Mouse (Mus musculus) adrenal gland, adult 2 months (tissue): Measurements from ENCODE around the gene Gabarapl1. TPM values are rescaled to one million over a fixed set of nuclear protein-coding genes. Genes with fewer than 3 reads are reported as not detected.

ENCODE experiments used
- DNase-seq: peaks from one replicate; pipeline ENCODE4 v3.0.0; 2021
- polyA plus RNA-seq: library from polyadenylated mRNA; depleted of rRNA; stranded (reverse); fragments of >200 nt; gene quantifications from 2 replicates; pipeline ENCODE4 v1.2.3, GENCODE M21; 2012; rRNA removed
- total RNA-seq, 2 experiments: library from RNA; stranded (reverse); gene quantifications; 2 replicates each; pipeline ENCODE4 v1.2.3; 2021

Gabarapl1 gene
- total and polyA plus RNA-seq, 3 experiments = 101 to 360 (median 258) TPM

- DNase-seq = no peak
Observed at GRCm38 (mm10) chr6:129535723-129536122, 2.8 kb downstream of the Gabarapl1 start.

- no peak for DNase-seq
Observed at GRCm38 (mm10) chr6:129538555-129538954, 5.6 kb downstream of the Gabarapl1 start.

- DNase-seq = no peak
Observed at GRCm38 (mm10) chr6:129541931-129542330, 9.0 kb downstream of the Gabarapl1 start.

DNA sequence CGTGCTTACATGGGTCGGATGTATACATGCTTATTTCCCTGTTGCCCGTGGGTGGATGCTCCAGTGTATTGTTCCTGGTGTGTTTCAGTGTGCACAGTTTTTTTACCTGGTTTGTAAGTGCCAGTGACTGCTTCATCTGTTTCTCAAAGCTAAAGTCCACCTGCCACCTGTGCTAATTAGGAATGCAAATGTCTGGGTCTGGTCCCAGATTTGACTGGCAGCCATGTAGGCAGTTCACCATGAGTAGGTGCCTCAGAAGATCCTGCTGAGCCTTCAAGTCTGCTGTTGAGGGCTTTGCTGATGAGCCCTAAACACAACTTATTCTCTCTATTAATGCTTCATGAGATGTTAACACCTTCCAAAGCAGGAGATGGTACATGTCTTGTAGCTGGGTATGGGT, 9.6 kb downstream of the Gabarapl1 start:
- no peak for DNase-seq

DNA sequence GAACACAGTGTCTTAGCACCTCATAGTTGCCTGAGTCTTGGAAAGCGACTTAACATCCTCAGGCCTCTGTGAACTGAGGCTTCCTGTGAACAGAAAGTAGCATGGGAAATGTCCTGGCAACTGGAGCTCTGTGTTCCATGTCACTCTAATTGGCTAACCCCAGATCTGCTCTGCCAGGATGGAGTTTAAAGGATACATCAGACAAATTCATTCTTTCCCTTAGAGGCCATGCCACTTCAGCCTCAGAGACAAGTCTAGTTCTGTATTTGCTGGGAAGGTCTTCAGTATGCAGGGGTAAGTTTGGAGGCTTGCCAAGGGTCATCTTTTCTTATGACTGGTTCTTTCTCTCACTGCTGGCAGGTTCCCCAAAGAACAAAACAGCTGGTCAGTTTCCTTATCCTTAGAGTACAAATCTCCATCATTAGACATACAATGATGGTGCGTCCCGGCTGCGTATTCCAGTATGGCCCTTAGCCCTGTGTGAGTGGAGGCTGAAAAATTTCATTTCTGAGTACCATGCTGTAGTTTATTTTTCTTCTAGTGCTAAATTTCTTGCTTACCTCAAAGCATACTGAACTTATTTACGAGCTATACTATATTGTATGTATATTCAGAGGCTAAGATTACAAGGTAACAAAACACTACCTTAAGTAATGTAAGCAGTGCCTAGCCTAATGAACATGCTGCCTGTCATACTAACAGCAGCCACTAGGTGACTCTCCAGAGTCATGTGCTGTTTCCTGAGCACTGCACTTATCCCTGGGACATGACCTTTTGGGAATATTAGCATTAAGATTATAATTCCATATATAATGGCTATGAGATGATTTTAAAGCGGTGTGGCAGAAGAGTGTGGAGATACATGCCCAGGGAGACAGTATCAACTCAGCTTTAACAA, 11.0 kb downstream of the Gabarapl1 start:
- peak; percentile 59 for DNase-seq

DNA sequence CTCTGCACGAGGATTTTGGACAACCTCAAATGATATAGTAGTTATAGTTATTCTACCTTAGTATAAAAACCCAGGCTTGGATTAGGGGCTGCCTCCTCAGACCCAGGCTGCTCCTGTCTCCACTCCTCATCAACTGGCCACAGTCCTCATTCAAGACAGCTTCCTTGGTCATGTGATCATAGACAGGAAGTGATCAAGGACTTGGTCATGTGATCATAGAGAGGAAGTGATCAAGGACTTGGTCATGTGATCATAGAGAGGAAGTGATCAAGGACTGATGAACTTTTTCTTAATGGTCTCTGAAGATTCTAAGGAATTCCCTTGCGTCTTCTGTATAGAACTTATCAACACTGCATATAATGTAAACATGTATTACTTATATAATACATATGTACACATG, 14.3 kb downstream of the Gabarapl1 start:
- no peak for DNase-seq

DNA sequence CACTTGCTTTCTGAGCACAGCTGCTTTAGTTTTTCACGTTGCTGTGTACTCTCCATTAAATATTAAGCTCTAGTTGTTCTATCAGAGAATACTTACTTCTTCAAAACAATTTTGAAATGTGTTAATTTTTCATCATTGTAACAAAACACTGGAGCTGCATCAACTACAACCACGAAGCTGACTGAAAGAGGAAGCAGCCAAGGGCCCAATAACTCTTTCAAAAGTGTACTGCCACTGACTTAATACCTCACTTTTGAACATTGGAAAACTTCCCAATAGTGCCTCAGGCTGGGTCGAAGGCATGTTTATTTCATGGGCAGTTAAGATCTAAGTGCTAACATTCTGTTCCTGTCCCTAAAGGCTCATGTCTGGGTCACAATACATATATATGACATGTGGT, 15.0 kb downstream of the Gabarapl1 start:
- no peak for DNase-seq

GRCm38 (mm10) chr6:129557298-129558023, 24.5 kb downstream of the Gabarapl1 start:
- no peak for DNase-seq

- peak; percentile 60 for DNase-seq
Observed at GRCm38 (mm10) chr6:129558946-129559640, 26.1 kb downstream of the Gabarapl1 start.

- no peak for DNase-seq
Observed at GRCm38 (mm10) chr6:129559641-129560027, 26.7 kb downstream of the Gabarapl1 start.

DNA sequence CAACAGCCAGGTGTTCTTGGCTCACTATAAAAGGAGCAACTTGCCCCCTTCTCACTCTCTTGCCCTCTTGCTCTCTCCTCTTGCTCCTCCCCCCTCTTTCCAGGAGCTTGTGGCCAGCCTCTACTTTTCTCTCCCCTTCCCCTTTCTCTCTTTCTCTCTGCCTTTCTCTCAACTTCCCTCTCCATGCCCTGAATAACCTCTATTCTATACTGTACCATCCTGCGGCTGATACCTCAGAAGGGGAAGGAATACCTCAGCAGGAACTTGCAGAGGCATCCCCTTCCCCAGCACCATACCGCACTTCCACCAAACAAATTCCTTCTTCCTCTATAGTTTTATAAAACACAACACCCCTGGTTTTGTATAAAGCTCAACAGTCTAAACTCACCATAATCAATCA, 32.3 kb downstream of the Gabarapl1 start:
- DNase-seq = no peak

GRCm38 (mm10) chr6:129575315-129575714, 42.4 kb downstream of the Gabarapl1 start:
- no peak for DNase-seq

DNA sequence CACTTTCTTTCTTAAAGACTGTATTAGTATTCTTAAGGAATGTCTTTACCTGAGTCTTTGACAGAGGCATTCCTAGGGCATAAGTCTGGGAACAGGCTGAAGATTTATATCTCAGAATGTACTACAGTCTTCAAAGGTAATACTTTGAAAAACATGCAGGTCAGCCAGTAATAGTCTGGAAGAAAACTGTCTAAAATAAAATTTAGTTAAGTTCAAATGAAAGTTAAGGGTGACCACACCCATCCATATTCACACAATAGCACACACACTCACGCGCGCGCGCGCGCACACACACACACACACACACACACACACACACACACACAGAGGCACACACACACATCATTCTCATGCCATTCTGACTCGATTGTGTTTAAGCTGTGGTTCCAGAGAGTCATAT, 44.6 kb downstream of the Gabarapl1 start, which contains the start of gene Klre1:
TSS of gene Klre1 (plus strand) at position 301 of the 400 bp plus-strand sequence.
- no peak for DNase-seq

GRCm38 (mm10) chr6:129581274-129581673, 48.3 kb downstream of the Gabarapl1 start:
- no peak for DNase-seq

DNA sequence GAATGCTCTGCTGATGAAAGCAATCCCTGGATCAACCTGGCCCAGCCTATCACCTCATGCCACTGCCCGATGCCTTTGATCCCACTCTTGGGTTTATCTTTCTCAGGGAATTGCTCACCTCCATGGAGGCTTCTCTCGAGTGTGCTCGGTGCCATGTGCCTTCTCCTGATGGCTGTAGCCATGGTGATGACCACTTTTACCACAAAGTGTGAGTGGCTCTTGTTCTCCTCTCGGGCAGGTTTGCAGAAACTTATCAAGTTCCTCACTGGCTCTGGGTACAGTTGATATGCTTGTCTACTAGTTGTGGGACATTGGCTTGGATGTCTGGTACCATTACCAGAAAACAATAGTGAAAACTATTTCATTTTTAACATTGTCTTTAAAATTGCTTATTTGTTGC, 48.9 kb downstream of the Gabarapl1 start:
- DNase-seq = no peak

- DNase-seq = no peak
Observed at GRCm38 (mm10) chr6:129583014-129583413, 50.1 kb downstream of the Gabarapl1 start.

- no peak for DNase-seq
Observed at GRCm38 (mm10) chr6:129591508-129591907, 58.5 kb downstream of the Gabarapl1 start, which contains the start of gene Klrd1. Gene Klrd1 (plus strand): TSS chr6:129591782.

Other genes with a start within 250 kb of the Gabarapl1 start
- not detected for gene 4922502D21Rik, start 201.4 kb upstream of the Gabarapl1 start, total RNA-seq
- not detected in 2 replicates for gene 4922502D21Rik, start 201.4 kb upstream of the Gabarapl1 start, polyA plus RNA-seq
- 1 to 10 TPM; 1.2 to 1.8 TPM for gene Clec12a, start 190.5 kb upstream of the Gabarapl1 start, total RNA-seq
- gene Clec12a, start 190.5 kb upstream of the Gabarapl1 start, polyA plus RNA-seq = 0.16 and 0.23 TPM in 2 replicates
- under 1 TPM in 1 of 2 experiments, not detected in 1; 0.20 TPM for gene Clec12b, start 147.3 kb upstream of the Gabarapl1 start, total RNA-seq
- gene Clec12b, start 147.3 kb upstream of the Gabarapl1 start, polyA plus RNA-seq = not detected in 2 replicates
- under 1 TPM; 0.35 to 0.43 TPM for gene Clec1b, start 135.9 kb upstream of the Gabarapl1 start, total RNA-seq
- gene Clec1b, start 135.9 kb upstream of the Gabarapl1 start, polyA plus RNA-seq = 0.18 TPM in 1 of 2 replicates, not detected in the other
- gene Clec9a, start 124.3 kb upstream of the Gabarapl1 start, total RNA-seq = under 1 TPM; 0.23 to 0.73 TPM
- gene Clec9a, start 124.3 kb upstream of the Gabarapl1 start, polyA plus RNA-seq = 0.20 and 0.24 TPM in 2 replicates
- 1 to 10 TPM; 3.3 to 6.7 TPM for gene Clec1a, start 81.2 kb upstream of the Gabarapl1 start, total RNA-seq
- 1.5 TPM in 2 replicates for gene Clec1a, start 81.2 kb upstream of the Gabarapl1 start, polyA plus RNA-seq
- under 1 TPM; 0.07 to 0.26 TPM for gene Olr1, start 26.0 kb upstream of the Gabarapl1 start, total RNA-seq
- gene Olr1, start 26.0 kb upstream of the Gabarapl1 start, polyA plus RNA-seq = not detected in 2 replicates
- not detected for gene Tmem52b, start 20.6 kb upstream of the Gabarapl1 start, total RNA-seq
- gene Tmem52b, start 20.6 kb upstream of the Gabarapl1 start, polyA plus RNA-seq = not detected in 2 replicates
- gene Klre1, start 44.7 kb downstream of the Gabarapl1 start, total RNA-seq = under 1 TPM; 0.24 to 0.26 TPM
- 0.07 TPM in 1 of 2 replicates, not detected in the other for gene Klre1, start 44.7 kb downstream of the Gabarapl1 start, polyA plus RNA-seq
- gene Klrd1, start 58.6 kb downstream of the Gabarapl1 start, total RNA-seq = under 1 TPM in 1 of 2 experiments, not detected in 1; 0.79 TPM
- 0.11 TPM in 1 of 2 replicates, not detected in the other for gene Klrd1, start 58.6 kb downstream of the Gabarapl1 start, polyA plus RNA-seq
- gene Klrk1, start 90.7 kb downstream of the Gabarapl1 start, total RNA-seq = under 1 TPM; 0.20 to 0.79 TPM
- not detected in 2 replicates for gene Klrk1, start 90.7 kb downstream of the Gabarapl1 start, polyA plus RNA-seq
- gene Klrc3, start 110.2 kb downstream of the Gabarapl1 start, total RNA-seq = not detected
- not detected in 2 replicates for gene Klrc3, start 110.2 kb downstream of the Gabarapl1 start, polyA plus RNA-seq
- under 1 TPM in 1 of 2 experiments, not detected in 1; 0.17 TPM for gene Klrc2, start 127.5 kb downstream of the Gabarapl1 start, total RNA-seq
- 0.17 TPM in 1 of 2 replicates, not detected in the other for gene Klrc2, start 127.5 kb downstream of the Gabarapl1 start, polyA plus RNA-seq
- not detected for gene Klrc1, start 145.8 kb downstream of the Gabarapl1 start, total RNA-seq
- 0.25 TPM in 1 of 2 replicates, not detected in the other for gene Klrc1, start 145.8 kb downstream of the Gabarapl1 start, polyA plus RNA-seq
- not detected for gene Klri1, start 184.0 kb downstream of the Gabarapl1 start, total RNA-seq
- gene Klri1, start 184.0 kb downstream of the Gabarapl1 start, polyA plus RNA-seq = not detected in 2 replicates
- gene Klri2, start 207.3 kb downstream of the Gabarapl1 start, total RNA-seq = under 1 TPM in 1 of 2 experiments, not detected in 1; 0.14 TPM
- not detected in 2 replicates for gene Klri2, start 207.3 kb downstream of the Gabarapl1 start, polyA plus RNA-seq